Mouse (Mus musculus): ENCODE results near the gene Fer. TPM values are rescaled to one million over a fixed set of nuclear protein-coding genes. Genes with fewer than 3 reads are reported as not detected.

Fer gene
- polyA plus RNA-seq, 1 experiment from 2014 or later, result 18.6 TPM

DNA sequence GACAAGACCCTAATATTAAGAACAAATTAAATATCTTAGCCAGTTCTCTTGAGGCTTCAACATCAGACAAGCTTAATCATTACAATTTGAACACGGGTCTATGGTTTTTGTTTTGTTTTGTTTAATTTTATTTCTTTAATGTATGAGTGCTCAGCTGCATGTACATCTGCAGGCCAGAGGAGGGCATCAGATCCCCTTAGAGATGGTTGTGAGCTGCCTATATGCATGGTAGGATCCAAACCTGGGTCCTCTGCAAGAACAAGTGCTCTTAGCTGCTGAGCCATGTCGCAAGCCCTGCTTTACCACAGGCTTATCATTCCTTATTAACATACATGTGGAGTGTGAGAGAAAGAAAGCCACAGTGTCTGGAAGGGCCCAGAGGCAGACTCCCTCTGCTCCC is 163.6 kb downstream of the Fer start:
- H3K4me3 ChIP-seq (ENCODE audit: low read depth, low read length), result no peak overlapping the region
- H3K27ac ChIP-seq (ENCODE audit: low read length), result no peak overlapping the region
- peak; percentile 70 for TF ChIP-seq CTCF (IDR thresholded peaks at IDR 0.05)
- no peak for TF ChIP-seq EP300 (IDR thresholded peaks at IDR 0.05)
- no peaks in the 10 kb centered on the region for H3K27me3 ChIP-seq (replicated peaks; ENCODE audit: insufficient read depth, low read length)
- no peak overlapping the region for H3K4me2 ChIP-seq (replicated peaks; ENCODE audit: low read depth, low read length)
- no peaks in the 10 kb centered on the region for H3K36me3 ChIP-seq (ENCODE audit: insufficient read depth, low read length)
- DNase-seq (ENCODE audit: low spot score), result peak; percentile 7
- no peaks in the 10 kb centered on the region for H3K9me3 ChIP-seq (ENCODE audit: low read length)
- no peaks in the 10 kb centered on the region for H3K4me1 ChIP-seq (ENCODE audit: insufficient read depth, low read depth, low read length)
- H3K9ac ChIP-seq (replicated peaks; ENCODE audit: low read depth), result no peak overlapping the region
- WGBS, result 49% methylated on average over 2 of the region's 2 CpGs
- ATAC-seq, result peak; percentile 41; the same call in 1 of the 2 replicates

DNA sequence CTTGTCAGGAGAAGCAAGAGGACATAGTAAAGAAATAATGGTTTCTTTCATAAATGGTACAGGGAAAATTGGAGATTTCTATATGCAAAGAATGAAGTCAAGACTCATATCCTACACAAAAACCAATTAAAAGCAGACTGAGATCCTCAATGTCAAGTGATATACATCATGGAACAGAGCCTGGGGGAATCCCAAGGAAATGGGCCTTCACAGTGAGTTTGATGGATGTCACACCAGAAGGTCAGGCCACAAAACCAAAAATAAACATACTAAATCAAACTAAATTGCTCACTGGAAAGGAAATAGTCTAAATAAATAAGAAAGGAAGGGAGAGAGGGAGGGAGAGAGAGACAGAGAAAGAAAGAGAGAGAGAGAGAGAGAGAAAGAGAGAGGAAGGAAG is 178.9 kb downstream of the Fer start:
- TF ChIP-seq CTCF (IDR thresholded peaks at IDR 0.05) (no peak), EP300 (IDR thresholded peaks at IDR 0.05) (no peak)
- no peak overlapping the region for H3K4me3 ChIP-seq (ENCODE audit: low read depth, low read length)
- ATAC-seq (no peak), DNase-seq (ENCODE audit: low spot score) (no peak)
- no peak overlapping the region for H3K4me2 ChIP-seq (replicated peaks; ENCODE audit: low read depth, low read length)
- no peak overlapping the region for H3K27ac ChIP-seq (ENCODE audit: low read length)
- no peaks in the 10 kb centered on the region for H3K4me1 ChIP-seq (ENCODE audit: insufficient read depth, low read depth, low read length)
- no peaks in the 10 kb centered on the region for H3K36me3 ChIP-seq (ENCODE audit: insufficient read depth, low read length)
- no peaks in the 10 kb centered on the region for H3K9me3 ChIP-seq (ENCODE audit: low read length)
- no peaks in the 10 kb centered on the region for H3K27me3 ChIP-seq (replicated peaks; ENCODE audit: insufficient read depth, low read length)
- H3K9ac ChIP-seq (replicated peaks; ENCODE audit: low read depth), result no peak overlapping the region

DNA sequence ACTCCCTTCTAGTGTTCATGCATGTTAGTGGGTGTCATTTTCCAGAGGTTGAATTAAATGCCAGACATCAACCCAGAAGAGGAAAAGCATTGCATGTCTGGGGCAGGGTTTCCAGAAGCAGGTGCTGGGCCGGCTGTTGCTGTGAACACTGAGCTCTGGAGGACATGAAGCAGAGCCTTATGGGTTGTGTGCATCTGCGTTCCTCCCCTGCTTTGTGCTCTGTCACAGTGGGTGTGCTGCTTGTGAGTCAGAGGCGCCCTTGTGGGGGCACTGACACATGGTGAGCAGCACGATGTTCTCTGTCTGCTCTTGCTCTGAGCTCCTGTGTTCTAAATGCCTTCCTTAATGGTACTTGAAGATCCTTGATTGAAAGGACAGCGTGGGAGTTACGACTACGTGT is 182.5 kb downstream of the Fer start:
- H3K4me2 ChIP-seq (replicated peaks; ENCODE audit: low read depth, low read length), result no peak overlapping the region
- H3K4me1 ChIP-seq (ENCODE audit: insufficient read depth, low read depth, low read length), result no peaks in the 10 kb centered on the region
- TF ChIP-seq CTCF (IDR thresholded peaks at IDR 0.05) (no peak), EP300 (IDR thresholded peaks at IDR 0.05) (no peak)
- DNase-seq (ENCODE audit: low spot score), result no peak
- H3K4me3 ChIP-seq (ENCODE audit: low read depth, low read length), result no peak overlapping the region
- no peaks in the 10 kb centered on the region for H3K9me3 ChIP-seq (ENCODE audit: low read length)
- H3K9ac ChIP-seq (replicated peaks; ENCODE audit: low read depth), result no peak overlapping the region
- H3K36me3 ChIP-seq (ENCODE audit: insufficient read depth, low read length), result no peaks in the 10 kb centered on the region
- WGBS, result 81% methylated on average over 7 of the region's 7 CpGs
- ATAC-seq, result no peak
- H3K27me3 ChIP-seq (replicated peaks; ENCODE audit: insufficient read depth, low read length), result no peaks in the 10 kb centered on the region
- H3K27ac ChIP-seq (ENCODE audit: low read length), result no peak overlapping the region

DNA sequence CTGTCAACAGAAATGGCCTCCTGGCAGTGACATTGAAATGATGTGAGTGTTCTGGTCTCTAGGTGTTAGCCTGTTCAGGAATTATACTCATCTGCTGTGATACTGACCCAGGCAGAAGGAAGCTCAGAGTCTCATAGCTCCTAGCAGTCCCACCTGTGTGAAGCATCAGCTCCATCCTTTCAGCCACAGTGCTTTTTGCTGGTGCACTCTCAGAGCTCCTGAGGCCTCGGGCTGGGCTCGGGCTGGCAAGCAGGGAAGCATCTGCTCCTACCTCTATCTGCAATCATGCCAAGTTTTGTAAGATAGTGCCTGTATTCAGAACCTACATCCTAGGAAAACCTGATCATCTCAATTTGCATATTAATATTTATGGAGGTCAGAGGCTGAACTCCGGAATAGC is 183.7 kb downstream of the Fer start:
- Histone ChIP-seq H3K27me3 (replicated peaks; ENCODE audit: insufficient read depth, low read length) (no peaks in the 10 kb centered on the region), H3K4me1 (ENCODE audit: insufficient read depth, low read depth, low read length) (no peaks in the 10 kb centered on the region), H3K36me3 (ENCODE audit: insufficient read depth, low read length) (no peaks in the 10 kb centered on the region), H3K4me2 (replicated peaks; ENCODE audit: low read depth, low read length) (no peak overlapping the region), H3K27ac (ENCODE audit: low read length) (no peak overlapping the region), H3K4me3 (ENCODE audit: low read depth, low read length) (no peak overlapping the region), H3K9me3 (ENCODE audit: low read length) (no peaks in the 10 kb centered on the region), H3K9ac (replicated peaks; ENCODE audit: low read depth) (no peak overlapping the region)
- ATAC-seq (no peak), DNase-seq (ENCODE audit: low spot score) (no peak)
- WGBS, result 96% methylated on average over 3 of the region's 3 CpGs
- TF ChIP-seq EP300 (IDR thresholded peaks at IDR 0.05), result no peak
- no peak for TF ChIP-seq CTCF (IDR thresholded peaks at IDR 0.05)

DNA sequence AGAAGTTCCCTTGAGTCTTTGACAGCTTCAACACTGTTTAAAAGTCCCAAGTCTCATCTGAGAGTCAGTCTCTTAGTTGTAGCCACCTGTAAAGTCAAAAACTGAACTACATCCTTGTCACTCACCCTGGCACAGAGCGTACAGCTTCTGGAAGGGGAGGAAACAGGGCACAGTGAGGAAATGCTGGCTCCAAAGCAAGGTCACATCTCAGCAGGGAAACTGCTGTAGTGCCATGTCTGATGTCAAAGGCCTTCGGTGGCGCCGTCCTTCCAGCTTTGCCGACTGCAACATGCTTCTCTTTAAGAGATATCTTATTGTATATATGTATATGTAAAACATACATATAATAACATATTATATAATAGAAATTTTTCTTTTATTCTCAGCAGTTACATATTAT is 188.0 kb downstream of the Fer start:
- Histone ChIP-seq H3K4me3 (ENCODE audit: low read depth, low read length) (no peak overlapping the region), H3K9me3 (ENCODE audit: low read length) (no peaks in the 10 kb centered on the region), H3K4me2 (replicated peaks; ENCODE audit: low read depth, low read length) (no peak overlapping the region), H3K9ac (replicated peaks; ENCODE audit: low read depth) (no peak overlapping the region), H3K27me3 (replicated peaks; ENCODE audit: insufficient read depth, low read length) (no peaks in the 10 kb centered on the region), H3K27ac (ENCODE audit: low read length) (no peak overlapping the region), H3K36me3 (ENCODE audit: insufficient read depth, low read length) (no peaks in the 10 kb centered on the region), H3K4me1 (ENCODE audit: insufficient read depth, low read depth, low read length) (no peaks in the 10 kb centered on the region)
- WGBS, result 84% methylated on average over 5 of the region's 5 CpGs
- TF ChIP-seq EP300 (IDR thresholded peaks at IDR 0.05), result no peak
- TF ChIP-seq CTCF (IDR thresholded peaks at IDR 0.05), result no peak
- ATAC-seq (no peak), DNase-seq (ENCODE audit: low spot score) (no peak)

DNA sequence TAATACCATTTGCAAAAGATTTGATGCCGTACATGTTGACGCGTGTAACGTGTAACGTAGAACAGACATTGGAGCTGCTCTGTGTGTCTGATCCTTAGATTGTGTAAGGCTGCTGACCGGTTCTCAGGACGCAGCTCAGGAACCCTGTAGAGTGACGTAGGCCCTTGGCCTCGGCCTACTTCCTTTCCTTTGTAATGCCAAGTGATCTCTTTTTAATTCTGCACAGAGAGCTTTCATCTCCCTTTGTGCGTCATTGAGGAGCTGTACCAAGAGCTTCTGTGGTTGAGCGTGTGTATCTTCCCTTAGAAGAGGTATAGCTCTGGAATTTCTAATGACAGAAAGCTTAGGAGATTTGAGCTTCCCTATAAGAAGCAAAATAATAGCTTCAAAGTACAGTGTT is 190.8 kb downstream of the Fer start:
- TF ChIP-seq CTCF (IDR thresholded peaks at IDR 0.05) (no peak), EP300 (IDR thresholded peaks at IDR 0.05) (no peak)
- ATAC-seq (no peak), DNase-seq (ENCODE audit: low spot score) (no peak)
- 89% methylated on average over 11 of the region's 11 CpGs for WGBS
- Histone ChIP-seq H3K36me3 (ENCODE audit: insufficient read depth, low read length) (no peaks in the 10 kb centered on the region), H3K4me1 (ENCODE audit: insufficient read depth, low read depth, low read length) (no peaks in the 10 kb centered on the region), H3K27me3 (replicated peaks; ENCODE audit: insufficient read depth, low read length) (no peaks in the 10 kb centered on the region), H3K9me3 (ENCODE audit: low read length) (no peaks in the 10 kb centered on the region), H3K4me3 (ENCODE audit: low read depth, low read length) (no peak overlapping the region), H3K9ac (replicated peaks; ENCODE audit: low read depth) (no peak overlapping the region), H3K27ac (ENCODE audit: low read length) (no peak overlapping the region), H3K4me2 (replicated peaks; ENCODE audit: low read depth, low read length) (no peak overlapping the region)

DNA sequence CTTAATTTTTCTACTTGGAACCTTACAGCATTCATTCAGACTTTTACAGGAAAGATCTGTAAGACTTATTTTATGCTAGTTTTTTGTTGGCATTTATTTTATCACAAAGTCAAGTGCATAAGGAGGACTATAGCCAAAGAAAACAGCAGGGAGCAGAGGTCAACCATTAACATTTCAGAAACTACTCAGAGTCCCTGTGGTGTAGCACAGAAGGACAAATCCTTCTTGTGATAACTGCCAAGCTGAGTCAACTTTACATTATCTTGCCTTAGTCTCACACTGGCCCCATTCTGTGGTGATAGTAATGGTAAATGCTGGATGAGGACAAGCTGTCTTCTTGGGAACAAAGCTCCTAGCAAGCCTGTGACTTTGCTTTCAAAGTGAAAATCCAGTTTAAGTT is 197.7 kb downstream of the Fer start:
- Histone ChIP-seq H3K4me2 (replicated peaks; ENCODE audit: low read depth, low read length) (no peak overlapping the region), H3K27ac (ENCODE audit: low read length) (no peak overlapping the region), H3K9ac (replicated peaks; ENCODE audit: low read depth) (no peak overlapping the region), H3K27me3 (replicated peaks; ENCODE audit: insufficient read depth, low read length) (no peaks in the 10 kb centered on the region), H3K4me3 (ENCODE audit: low read depth, low read length) (no peak overlapping the region), H3K36me3 (ENCODE audit: insufficient read depth, low read length) (no peaks in the 10 kb centered on the region), H3K9me3 (ENCODE audit: low read length) (no peaks in the 10 kb centered on the region), H3K4me1 (ENCODE audit: insufficient read depth, low read depth, low read length) (no peaks in the 10 kb centered on the region)
- no peak for DNase-seq (ENCODE audit: low spot score)
- TF ChIP-seq EP300 (IDR thresholded peaks at IDR 0.05) (no peak), CTCF (IDR thresholded peaks at IDR 0.05) (no peak)
- ATAC-seq, result no peak

Data from lung, postnatal 0 days (tissue).